ENCODE assay signal across 18 mouse cellular contexts in the genomic region with DNA sequence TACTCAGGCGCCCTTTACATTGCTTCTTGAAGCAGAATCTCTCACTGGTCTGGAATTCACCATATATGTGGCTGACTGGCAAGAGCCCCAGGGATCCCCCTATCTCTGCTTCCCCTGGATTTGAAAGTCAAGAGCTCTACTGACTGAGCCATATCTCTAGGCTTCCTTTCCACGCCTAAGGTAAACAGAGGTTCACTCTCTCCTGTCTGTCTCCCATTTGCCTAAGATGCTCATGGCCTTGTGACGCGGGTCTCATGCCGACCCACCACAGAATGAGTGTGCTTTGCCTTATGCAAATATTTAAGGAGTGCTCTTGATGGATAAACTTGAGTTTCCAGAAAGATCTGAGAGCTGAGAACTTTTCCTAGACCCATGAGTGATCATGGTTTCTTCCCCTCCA.
"Had no signal": no experiment of that assay in that cellular context is flagged by ENCODE, and none has a peak within 500 bp of the region (broad histone marks: within the 10 kb centered on the region; RNA-seq: fewer than 3 reads in every experiment).

No protein-coding gene starts in this region.

- H3K9ac ChIP-seq: liver, embryonic 12.5 days; liver, embryonic 14.5 days; midbrain, embryonic 13.5 days; midbrain, embryonic 15.5 days; neural tube, embryonic 13.5 days; neural tube, embryonic 15.5 days had no signal

- H3K4me2 ChIP-seq: liver, embryonic 12.5 days; midbrain, embryonic 13.5 days; midbrain, embryonic 15.5 days; neural tube, embryonic 13.5 days; neural tube, embryonic 15.5 days had no signal

- H3K27ac ChIP-seq: liver, embryonic 12.5 days; liver, embryonic 14.5 days; midbrain, embryonic 10.5 days; midbrain, embryonic 13.5 days; midbrain, embryonic 15.5 days; neural tube, embryonic 13.5 days; neural tube, embryonic 15.5 days had no signal

- H3K4me3 ChIP-seq: liver, embryonic 12.5 days; midbrain, embryonic 10.5 days; midbrain, embryonic 13.5 days; midbrain, embryonic 15.5 days; myocyte; neural tube, embryonic 13.5 days; neural tube, embryonic 15.5 days had no signal

- H3K4me1 ChIP-seq: liver, embryonic 12.5 days had no signal

- H3K27me3 ChIP-seq: liver, embryonic 12.5 days; midbrain, embryonic 13.5 days; midbrain, embryonic 15.5 days; neural tube, embryonic 13.5 days; neural tube, embryonic 15.5 days had no signal

- H3K36me3 ChIP-seq: liver, embryonic 12.5 days; midbrain, embryonic 10.5 days; midbrain, embryonic 13.5 days; midbrain, embryonic 15.5 days; neural tube, embryonic 13.5 days; neural tube, embryonic 15.5 days had no signal

- DNase-seq: lung, adult 2 months; lung, postnatal 10 days; retina, postnatal 1 day; right cerebral cortex, adult 18-20 months; right cerebral cortex, postnatal 25 days; right cerebral cortex, postnatal 4 days; spleen, adult 18-20 months; thymus, adult 18-20 months; thymus, postnatal 14 days; thymus, postnatal 36 days had no signal

- ATAC-seq: liver, embryonic 12.5 days; midbrain, embryonic 13.5 days; midbrain, embryonic 15.5 days had no signal

- H3K9me3 ChIP-seq: liver, embryonic 12.5 days; midbrain, embryonic 10.5 days; midbrain, embryonic 13.5 days; midbrain, embryonic 15.5 days; neural tube, embryonic 13.5 days; neural tube, embryonic 15.5 days had no signal
